Mouse (Mus musculus) left cerebral cortex, adult 2 months (tissue): ENCODE results near the gene AC161166.1. TPM values are rescaled to one million over a fixed set of nuclear protein-coding genes. Genes with fewer than 3 reads are reported as not detected.
"Not testable (repeated sequence)": the region's sequence is repeated elsewhere in the genome, so short reads cannot be mapped to it uniquely, and the experiment has no call there.

Experiments used
- DNase-seq, 2 experiments: peaks; one replicate each; pipeline ENCODE4 v3.0.0; 2021 to 2022; ENCODE audit warnings: low spot score in 2 of 2, mixed read lengths in 1 of 2; ENCODE audit errors: extremely low spot score in 1 of 2
- H3K27ac ChIP-seq: fragments of 200-600 bp; 2 replicates; pipeline ENCODE4 v1.8.1; 2022
- H3K4me3 ChIP-seq: fragments of 200-600 bp; 2 replicates; pipeline ENCODE4 v1.8.1; 2022
- CTCF ChIP-seq: fragments of 200-600 bp; IDR thresholded peaks from 2 replicates; pipeline ENCODE4 v1.8.1; 2022; ENCODE audit warnings: antibody characterized with exemption, mild to moderate bottlenecking, moderate library complexity
- intact Hi-C: fragments of 180-260 bp; cut with DNase I; formaldehyde crosslinking; loops from one replicate; pipeline ENCODE4 v1.15.1; 2025
- total RNA-seq, 2 experiments: library from RNA; stranded (reverse); gene quantifications; 2 replicates each; pipeline ENCODE4 v1.2.3; 2021

Gene AC161166.1
- total RNA-seq, 2 experiments from 2014 or later, result not detected

- no peak overlapping the region for H3K4me3 ChIP-seq
- DNase-seq, result no peak
- H3K27ac ChIP-seq, result no peak overlapping the region
- intact Hi-C loops, result no loop called here
- TF ChIP-seq CTCF, result no peak
These were observed 11.5 kb upstream of the AC161166.1 start for GRCm38 (mm10) chr7:24523723-24524122.

- intact Hi-C loops, result no loop called here
- no peak for TF ChIP-seq CTCF
- no peak for DNase-seq
- H3K27ac ChIP-seq, result no peak overlapping the region
- H3K4me3 ChIP-seq, result no peak overlapping the region
These were observed 10.6 kb upstream of the AC161166.1 start for GRCm38 (mm10) chr7:24522805-24523204.

DNA sequence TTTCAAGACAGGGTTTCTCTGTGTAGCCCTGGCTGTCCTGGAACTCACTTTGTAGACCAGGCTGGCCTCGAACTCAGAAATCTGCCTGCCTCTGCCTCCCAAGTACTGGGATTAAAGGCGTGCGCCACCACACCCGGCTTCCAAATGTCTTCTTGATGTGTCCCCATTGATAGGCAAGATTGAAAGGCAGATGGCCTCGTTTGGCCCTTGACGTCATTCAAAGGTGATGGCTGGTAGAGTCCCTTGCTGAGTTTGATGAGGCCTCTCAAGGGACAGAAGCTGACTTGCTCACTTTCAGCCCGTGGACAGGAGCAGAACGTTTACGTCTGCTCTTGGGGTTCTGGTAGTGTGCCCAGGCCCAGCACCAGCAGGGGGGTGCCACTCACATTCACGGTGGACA is 7.8 kb upstream of the AC161166.1 start:
- H3K27ac ChIP-seq, H3K4me3 ChIP-seq, intact Hi-C loops, DNase-seq: not testable (repeated sequence)

- no peak overlapping the region for H3K27ac ChIP-seq
- intact Hi-C loops, result no loop called here
- no peak overlapping the region for H3K4me3 ChIP-seq
- TF ChIP-seq CTCF, result no peak
- DNase-seq, result no peak
These were observed 6.9 kb upstream of the AC161166.1 start for GRCm38 (mm10) chr7:24519130-24519529.

GRCm38 (mm10) chr7:24517654-24518053 is 5.4 kb upstream of the AC161166.1 start:
- no peak overlapping the region for H3K4me3 ChIP-seq
- intact Hi-C loops, result no loop called here
- no peak for TF ChIP-seq CTCF
- DNase-seq, result no peak
- peak overlapping the region; percentile 83 for H3K27ac ChIP-seq

DNA sequence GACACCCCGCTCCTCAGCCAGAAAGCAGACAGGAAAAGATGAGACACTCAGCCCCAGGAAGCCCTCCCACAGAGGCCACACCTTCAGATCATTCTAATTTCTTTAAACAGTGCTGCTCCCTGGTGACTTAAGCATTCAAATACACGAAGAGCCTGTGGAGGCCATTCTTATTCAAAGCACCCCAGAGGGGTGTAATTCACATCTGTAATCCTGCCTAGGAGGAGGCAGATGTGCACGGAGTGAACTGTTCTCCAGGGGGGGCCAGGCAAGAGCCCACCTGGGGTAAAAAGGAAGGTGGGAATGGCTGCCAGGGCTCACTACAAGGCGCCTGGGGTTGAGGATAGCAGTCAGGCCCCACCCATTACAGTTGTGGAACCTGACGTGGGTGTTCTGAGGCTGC is 4.8 kb upstream of the AC161166.1 start:
- TF ChIP-seq CTCF, result no peak
- DNase-seq, result no peak
- intact Hi-C loops, result no loop called here
- Histone ChIP-seq H3K4me3 (no peak overlapping the region), H3K27ac (peak overlapping the region; percentile 76)

DNA sequence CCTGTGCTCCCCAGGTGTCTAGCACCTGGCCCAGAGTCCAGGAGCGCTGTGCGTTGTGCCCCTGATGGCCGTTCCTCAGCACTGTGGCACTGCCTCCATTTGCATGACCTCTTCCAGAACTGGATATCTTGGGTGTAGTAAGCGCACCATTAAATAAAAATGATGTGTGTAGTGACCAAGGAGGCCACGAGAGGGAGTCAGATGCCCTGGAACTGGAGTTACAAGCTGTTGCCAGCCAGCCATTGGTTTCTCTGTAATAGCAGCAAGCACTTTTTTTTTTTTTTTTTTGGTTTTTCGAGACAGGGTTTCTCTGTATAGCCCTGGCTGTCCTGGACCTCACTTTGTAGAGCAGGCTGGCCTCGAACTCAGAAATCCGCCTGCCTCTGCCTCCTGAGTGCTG is 4.1 kb upstream of the AC161166.1 start:
- H3K27ac ChIP-seq, H3K4me3 ChIP-seq, intact Hi-C loops, DNase-seq: not testable (repeated sequence)
- peak; percentile 41 for TF ChIP-seq CTCF

- H3K4me3 ChIP-seq, result peak overlapping the region; percentile 70
- no peak for TF ChIP-seq CTCF
- intact Hi-C loops, result loop anchor here (1.0 to 2.0 kb wide), 2 partner anchors 23 to 27 kb away; partner anchors contain the start of gene Irgq
- no peak for DNase-seq
- peak overlapping the region; percentile 99 for H3K27ac ChIP-seq
These were observed 4.5 kb downstream of the AC161166.1 start for GRCm38 (mm10) chr7:24507726-24508114.

- intact Hi-C loops, result loop anchor here (1.0 to 2.0 kb wide), 2 partner anchors 23 to 26 kb away; partner anchors contain the start of gene Irgq
- peak; percentile 85 for DNase-seq
- H3K27ac ChIP-seq, result peak within 1 kb of the TSS; percentile 99
- peak within 1 kb of the TSS; percentile 70 for H3K4me3 ChIP-seq
- no peak for TF ChIP-seq CTCF
These were observed 5.2 kb downstream of the AC161166.1 start, which contains the start of gene Zfp428 for GRCm38 (mm10) chr7:24506838-24507725. Gene Zfp428 (plus strand): TSS chr7:24507006.

GRCm38 (mm10) chr7:24506476-24506837 is 5.8 kb downstream of the AC161166.1 start:
- intact Hi-C loops, result loop anchor here (2.0 kb wide), 1 partner anchor 26 kb away; no protein-coding TSS in a partner anchor
- DNase-seq, result peak in 1 of 2 experiments; percentile 53
- no peak for TF ChIP-seq CTCF
- Histone ChIP-seq H3K27ac (peak overlapping the region; percentile 99), H3K4me3 (peak overlapping the region; percentile 70)

GRCm38 (mm10) chr7:24506065-24506459 is 6.2 kb downstream of the AC161166.1 start:
- intact Hi-C loops, result loop anchor here (2.0 kb wide), 1 partner anchor 25 kb away; no protein-coding TSS in a partner anchor
- TF ChIP-seq CTCF, result no peak
- Histone ChIP-seq H3K4me3 (peak overlapping the region; percentile 70), H3K27ac (peak overlapping the region; percentile 99)
- DNase-seq, result no peak

DNA sequence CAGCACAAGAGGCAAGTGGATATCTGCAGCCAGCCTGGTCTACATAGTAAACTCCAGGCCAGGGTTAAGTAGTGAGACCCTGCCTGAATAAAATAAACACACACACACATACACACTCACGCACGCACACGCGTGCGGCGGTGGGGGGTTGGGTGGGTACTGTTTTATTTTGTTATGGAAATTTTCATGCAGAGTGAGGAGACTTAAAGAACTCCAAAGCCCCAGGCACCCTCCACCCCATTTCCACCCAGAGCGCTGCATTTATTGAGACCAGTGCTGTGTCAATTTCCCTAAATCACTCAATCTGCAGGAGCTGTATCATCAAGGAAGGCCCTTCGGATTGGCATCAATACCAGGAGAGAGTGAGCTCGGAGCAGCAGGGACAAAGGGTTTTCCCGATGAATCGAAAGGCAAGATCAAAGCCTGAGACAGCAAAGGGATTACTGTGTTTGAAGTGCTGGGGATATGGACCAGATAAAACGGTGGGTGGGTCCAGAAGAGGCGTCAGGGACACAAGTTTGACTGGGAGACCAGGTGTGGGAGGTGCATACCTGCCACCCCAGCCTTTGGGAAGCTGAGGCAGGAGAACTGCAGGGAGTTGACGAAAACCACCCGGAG is 6.7 kb downstream of the AC161166.1 start:
- intact Hi-C loops, result loop anchor here (2.0 kb wide), 1 partner anchor 25 kb away; no protein-coding TSS in a partner anchor
- TF ChIP-seq CTCF, result no peak
- H3K4me3 ChIP-seq, result peak overlapping the region; percentile 70; the same call in 1 of the 2 replicates
- H3K27ac ChIP-seq, result peak overlapping the region; percentile 99
- DNase-seq, result no peak
